Mouse (Mus musculus): ENCODE data around the gene Rpl27a. TPM values are rescaled to one million over a fixed set of nuclear protein-coding genes. Genes with fewer than 3 reads are reported as not detected.

The Rpl27a gene
- polyA plus RNA-seq, 1 experiment, result 339 TPM

GRCm38 (mm10) chr7:109493319-109494316, 25.3 kb upstream of the Rpl27a start:
- TF ChIP-seq POLR2A (IDR thresholded peaks at IDR 0.05; ENCODE audit: low read depth, low read length), result no peak
- TF ChIP-seq CTCF (IDR thresholded peaks at IDR 0.05; ENCODE audit: extremely low read depth, insufficient read length, insufficient replicate concordance, low read depth, low read length), result no peak
- 23% methylated on average over 21 of the region's 21 CpGs for WGBS
- Histone ChIP-seq H3K36me3 (ENCODE audit: control insufficient read depth, insufficient read depth, low read length) (no peaks in the 10 kb centered on the region), H3K27me3 (ENCODE audit: control insufficient read depth, insufficient read depth, low read length) (no peaks in the 10 kb centered on the region), H3K4me1 (ENCODE audit: control insufficient read depth, insufficient read depth, insufficient read length, low read length) (no peaks in the 10 kb centered on the region), H3K4me3 (ENCODE audit: low read depth, low read length) (no peak overlapping the region), H3K27ac (ENCODE audit: insufficient read depth, low read depth, low read length) (no peak overlapping the region)

DNA sequence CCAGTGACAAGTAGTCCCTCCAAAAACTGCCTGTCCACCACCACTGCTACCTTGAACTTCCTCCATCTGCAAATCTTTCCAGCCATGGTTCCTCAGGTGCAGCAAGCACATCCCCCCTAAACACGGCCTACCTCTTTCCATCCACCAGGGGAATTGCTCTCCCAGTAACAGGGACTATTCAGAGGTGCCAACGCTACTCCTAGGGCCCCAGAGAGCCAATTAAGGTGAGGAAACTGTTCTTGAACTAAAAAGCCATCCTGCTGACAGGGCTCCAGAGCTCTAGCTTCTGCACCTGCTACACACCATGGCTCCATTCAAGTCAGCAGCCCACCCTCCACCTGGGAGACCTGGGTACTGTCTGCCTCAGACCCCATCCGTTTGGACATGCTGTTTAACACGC, 21.4 kb upstream of the Rpl27a start:
- H3K4me1 ChIP-seq (ENCODE audit: control insufficient read depth, insufficient read depth, insufficient read length, low read length), result no peaks in the 10 kb centered on the region
- no peak for TF ChIP-seq POLR2A (IDR thresholded peaks at IDR 0.05; ENCODE audit: low read depth, low read length)
- no peak for TF ChIP-seq CTCF (IDR thresholded peaks at IDR 0.05; ENCODE audit: extremely low read depth, insufficient read length, insufficient replicate concordance, low read depth, low read length)
- H3K27me3 ChIP-seq (ENCODE audit: control insufficient read depth, insufficient read depth, low read length), result no peaks in the 10 kb centered on the region
- H3K4me3 ChIP-seq (ENCODE audit: low read depth, low read length), result no peak overlapping the region
- 74% methylated on average over 4 of the region's 4 CpGs for WGBS
- H3K27ac ChIP-seq (ENCODE audit: insufficient read depth, low read depth, low read length), result no peak overlapping the region
- H3K36me3 ChIP-seq (ENCODE audit: control insufficient read depth, insufficient read depth, low read length), result no peaks in the 10 kb centered on the region

- H3K27me3 ChIP-seq (ENCODE audit: control insufficient read depth, insufficient read depth, low read length), result no peaks in the 10 kb centered on the region
- H3K36me3 ChIP-seq (ENCODE audit: control insufficient read depth, insufficient read depth, low read length), result no peaks in the 10 kb centered on the region
- H3K4me1 ChIP-seq (ENCODE audit: control insufficient read depth, insufficient read depth, insufficient read length, low read length), result no peaks in the 10 kb centered on the region
- H3K27ac ChIP-seq (ENCODE audit: insufficient read depth, low read depth, low read length), result no peak overlapping the region
- TF ChIP-seq CTCF (IDR thresholded peaks at IDR 0.05; ENCODE audit: extremely low read depth, insufficient read length, insufficient replicate concordance, low read depth, low read length), result no peak
- TF ChIP-seq POLR2A (IDR thresholded peaks at IDR 0.05; ENCODE audit: low read depth, low read length), result no peak
- WGBS, result 31% methylated on average over 8 of the region's 8 CpGs
- no peak overlapping the region for H3K4me3 ChIP-seq (ENCODE audit: low read depth, low read length)
Measured at GRCm38 (mm10) chr7:109507119-109507518, 11.8 kb upstream of the Rpl27a start.

GRCm38 (mm10) chr7:109507572-109507971, 11.4 kb upstream of the Rpl27a start:
- TF ChIP-seq CTCF (IDR thresholded peaks at IDR 0.05; ENCODE audit: extremely low read depth, insufficient read length, insufficient replicate concordance, low read depth, low read length) (no peak), POLR2A (IDR thresholded peaks at IDR 0.05; ENCODE audit: low read depth, low read length) (no peak)
- Histone ChIP-seq H3K4me3 (ENCODE audit: low read depth, low read length) (no peak overlapping the region), H3K27ac (ENCODE audit: insufficient read depth, low read depth, low read length) (no peak overlapping the region), H3K36me3 (ENCODE audit: control insufficient read depth, insufficient read depth, low read length) (no peaks in the 10 kb centered on the region), H3K4me1 (ENCODE audit: control insufficient read depth, insufficient read depth, insufficient read length, low read length) (no peaks in the 10 kb centered on the region), H3K27me3 (ENCODE audit: control insufficient read depth, insufficient read depth, low read length) (no peaks in the 10 kb centered on the region)
- 70% methylated on average over 9 of the region's 9 CpGs for WGBS

GRCm38 (mm10) chr7:109508034-109508433, 10.9 kb upstream of the Rpl27a start, which contains the start of gene Trim66:
Trim66 (minus strand) TSS chr7:109508134.
- Histone ChIP-seq H3K4me1 (ENCODE audit: control insufficient read depth, insufficient read depth, insufficient read length, low read length) (no peaks in the 10 kb centered on the region), H3K36me3 (ENCODE audit: control insufficient read depth, insufficient read depth, low read length) (no peaks in the 10 kb centered on the region), H3K27me3 (ENCODE audit: control insufficient read depth, insufficient read depth, low read length) (no peaks in the 10 kb centered on the region), H3K27ac (ENCODE audit: insufficient read depth, low read depth, low read length) (no peak within 1 kb of the TSS), H3K4me3 (ENCODE audit: low read depth, low read length) (no peak within 1 kb of the TSS)
- TF ChIP-seq POLR2A (IDR thresholded peaks at IDR 0.05; ENCODE audit: low read depth, low read length) (no peak), CTCF (IDR thresholded peaks at IDR 0.05; ENCODE audit: extremely low read depth, insufficient read length, insufficient replicate concordance, low read depth, low read length) (no peak)
- WGBS, result 86% methylated on average over 4 of the region's 4 CpGs

- Histone ChIP-seq H3K4me1 (ENCODE audit: control insufficient read depth, insufficient read depth, insufficient read length, low read length) (no peaks in the 10 kb centered on the region), H3K27me3 (ENCODE audit: control insufficient read depth, insufficient read depth, low read length) (no peaks in the 10 kb centered on the region), H3K4me3 (ENCODE audit: low read depth, low read length) (no peak overlapping the region), H3K36me3 (ENCODE audit: control insufficient read depth, insufficient read depth, low read length) (no peaks in the 10 kb centered on the region), H3K27ac (ENCODE audit: insufficient read depth, low read depth, low read length) (no peak overlapping the region)
- no peak for TF ChIP-seq CTCF (IDR thresholded peaks at IDR 0.05; ENCODE audit: extremely low read depth, insufficient read length, insufficient replicate concordance, low read depth, low read length)
- TF ChIP-seq POLR2A (IDR thresholded peaks at IDR 0.05; ENCODE audit: low read depth, low read length), result no peak
- 66% methylated on average over 2 of the region's 2 CpGs for WGBS
Measured at GRCm38 (mm10) chr7:109510799-109511198, 8.1 kb upstream of the Rpl27a start.

GRCm38 (mm10) chr7:109511838-109512237, 7.1 kb upstream of the Rpl27a start:
- 92% methylated on average over 3 of the region's 3 CpGs for WGBS
- no peak overlapping the region for H3K4me3 ChIP-seq (ENCODE audit: low read depth, low read length)
- TF ChIP-seq POLR2A (IDR thresholded peaks at IDR 0.05; ENCODE audit: low read depth, low read length) (no peak), CTCF (IDR thresholded peaks at IDR 0.05; ENCODE audit: extremely low read depth, insufficient read length, insufficient replicate concordance, low read depth, low read length) (no peak)

More at GRCm38 (mm10) chr7:109511838-109512237, 7.1 kb upstream of the Rpl27a start:
- no peak overlapping the region for H3K27ac ChIP-seq (ENCODE audit: insufficient read depth, low read depth, low read length)
- no peaks in the 10 kb centered on the region for H3K4me1 ChIP-seq (ENCODE audit: control insufficient read depth, insufficient read depth, insufficient read length, low read length)
- no peaks in the 10 kb centered on the region for H3K36me3 ChIP-seq (ENCODE audit: control insufficient read depth, insufficient read depth, low read length)
- H3K27me3 ChIP-seq (ENCODE audit: control insufficient read depth, insufficient read depth, low read length), result no peaks in the 10 kb centered on the region

All from small intestine, adult 2 months (tissue).